Mouse (Mus musculus) erythroblast, embryonic 14.5 days (primary cell): ENCODE measurements around the gene Asap3. TPM values are rescaled to one million over a fixed set of nuclear protein-coding genes. Genes with fewer than 3 reads are reported as not detected.

Source experiments
- H3K27me3 ChIP-seq: 2 replicates; pipeline ENCODE4 v1.6.1; 2012; ENCODE audit warnings: inconsistent platforms; ENCODE audit not compliant: control insufficient read depth
- H3K36me3 ChIP-seq: 2 replicates; pipeline ENCODE4 v1.6.1; 2012; ENCODE audit warnings: mild to moderate bottlenecking, inconsistent platforms; ENCODE audit not compliant: control insufficient read depth
- H3K4me1 ChIP-seq: 2 replicates; pipeline ENCODE4 v1.6.1; 2012; ENCODE audit warnings: inconsistent platforms; ENCODE audit not compliant: control insufficient read depth
- H3K4me3 ChIP-seq: replicated peaks from 2 replicates; pipeline ENCODE3; 2012; ENCODE audit warnings: moderate library complexity, mild to moderate bottlenecking, inconsistent platforms
- H3K9me3 ChIP-seq: 2 replicates; pipeline ENCODE4 v1.6.1; 2012; ENCODE audit warnings: low read length, inconsistent platforms, mixed read lengths; ENCODE audit not compliant: control insufficient read depth
- GATA1 ChIP-seq: IDR thresholded peaks from 2 replicates; pipeline ENCODE4 v1.6.1; 2012; ENCODE audit warnings: low read length, inconsistent platforms, mixed read lengths
- TAL1 ChIP-seq: IDR thresholded peaks from 3 replicates; pipeline ENCODE4 v1.6.1; 2012; ENCODE audit warnings: low read length, inconsistent platforms, mixed read lengths
- polyA plus RNA-seq: library from polyadenylated mRNA; stranded (reverse); fragments of >175 nt; gene quantifications from 2 replicates; pipeline ENCODE4 v1.2.3, GENCODE M21; 2012

The Asap3 gene
- polyA plus RNA-seq, 1 experiment, result 0.01 TPM

DNA sequence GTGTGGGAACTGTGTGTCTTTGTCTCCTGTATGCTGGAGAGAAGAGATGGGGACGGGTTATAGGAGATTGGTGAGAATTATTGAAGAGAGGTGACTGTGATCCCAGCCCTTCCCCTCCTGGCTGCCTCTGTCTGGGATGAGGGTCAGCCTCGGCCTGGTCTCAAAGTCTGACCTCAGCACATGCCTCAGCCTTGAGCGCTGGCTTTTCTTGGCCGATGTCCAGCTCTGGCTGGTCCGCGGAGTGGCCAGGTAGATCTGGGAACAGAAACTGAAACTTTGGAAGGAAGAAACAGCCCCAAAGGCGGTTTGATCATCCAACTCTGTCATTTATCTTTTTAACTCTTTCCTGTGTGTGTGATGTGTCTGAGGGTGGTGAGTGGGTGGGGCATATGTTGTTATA is 7.5 kb downstream of the Asap3 start:
- Histone ChIP-seq H3K36me3 (no peaks in the 10 kb centered on the region), H3K4me3 (no peak overlapping the region), H3K4me1 (no peaks in the 10 kb centered on the region), H3K27me3 (peaks cover 47% of the 10 kb centered on the region), H3K9me3 (no peaks in the 10 kb centered on the region)
- no peak for TF ChIP-seq TAL1
- no peak for TF ChIP-seq GATA1

DNA sequence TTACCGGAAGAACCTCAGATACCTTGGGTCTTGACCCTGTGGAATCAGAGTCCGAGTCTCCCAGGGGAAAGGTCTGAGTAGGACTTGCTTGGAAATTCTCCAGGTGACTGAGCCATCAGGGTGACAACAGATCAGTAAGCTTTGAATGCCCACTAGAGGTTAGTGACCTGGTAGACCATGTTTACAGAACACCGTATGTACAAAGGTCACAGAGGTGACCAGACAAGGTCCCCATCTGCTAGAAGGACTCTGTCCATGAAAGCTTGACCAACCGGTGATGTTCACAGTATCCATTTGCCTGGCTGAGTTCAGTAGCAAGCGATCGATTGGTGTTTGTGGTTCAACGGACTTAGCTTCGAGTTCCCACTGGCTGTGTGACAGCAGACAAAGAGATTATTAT is 8.7 kb downstream of the Asap3 start:
- TF ChIP-seq TAL1 (no peak), GATA1 (no peak)
- Histone ChIP-seq H3K4me3 (no peak overlapping the region), H3K36me3 (no peaks in the 10 kb centered on the region), H3K27me3 (peaks cover 47% of the 10 kb centered on the region), H3K9me3 (no peaks in the 10 kb centered on the region), H3K4me1 (no peaks in the 10 kb centered on the region)

DNA sequence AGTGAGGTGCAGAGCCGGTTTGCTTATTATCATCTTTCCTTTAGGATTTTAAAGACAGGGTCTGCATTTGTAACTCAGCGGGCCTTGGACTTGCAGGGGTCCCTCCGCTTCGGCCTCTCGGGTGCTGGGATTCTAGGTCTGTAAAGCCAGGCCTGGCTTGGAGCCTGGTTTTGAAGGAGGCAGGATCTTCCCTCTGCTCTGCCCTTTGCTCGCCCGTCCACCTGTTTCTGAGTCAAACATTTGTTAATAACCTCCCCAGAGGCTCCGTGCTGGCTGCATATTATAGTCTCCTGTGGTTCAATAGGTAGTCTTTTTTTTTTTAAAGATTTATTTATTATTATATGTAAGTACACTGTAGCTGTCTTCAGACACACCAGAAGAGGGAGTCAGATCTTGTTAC is 9.4 kb downstream of the Asap3 start:
- Histone ChIP-seq H3K9me3 (no peaks in the 10 kb centered on the region), H3K27me3 (peaks cover 47% of the 10 kb centered on the region)
- TF ChIP-seq GATA1 (no peak), TAL1 (no peak)

DNA sequence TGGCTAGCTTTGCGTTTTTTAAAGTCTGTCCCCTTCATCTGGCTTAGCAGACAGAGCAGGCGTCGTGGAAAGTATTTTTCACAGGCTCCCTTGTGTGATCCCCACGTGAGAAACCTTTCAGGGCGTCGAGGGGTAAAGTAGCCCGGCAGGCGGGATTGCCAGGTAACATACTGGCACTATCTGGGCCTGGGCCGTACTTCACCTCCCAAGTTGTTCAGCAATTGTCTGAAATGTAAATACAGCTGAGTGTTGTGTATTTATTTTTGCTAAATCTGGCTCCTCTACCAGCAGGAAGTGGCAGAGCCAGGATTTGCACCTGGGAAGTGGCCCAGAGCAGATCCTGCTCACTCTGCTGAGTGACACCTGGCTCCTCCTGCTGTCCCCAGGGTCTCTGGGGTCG is 10.9 kb downstream of the Asap3 start:
- Histone ChIP-seq H3K4me1 (no peaks in the 10 kb centered on the region), H3K36me3 (no peaks in the 10 kb centered on the region), H3K27me3 (peaks cover 53% of the 10 kb centered on the region), H3K9me3 (no peaks in the 10 kb centered on the region), H3K4me3 (no peak overlapping the region)
- no peak for TF ChIP-seq GATA1
- no peak for TF ChIP-seq TAL1

More for the DNA sequence above, 9.4 kb downstream of the Asap3 start:
- H3K36me3 ChIP-seq, result no peaks in the 10 kb centered on the region
- no peaks in the 10 kb centered on the region for H3K4me1 ChIP-seq
- no peak overlapping the region for H3K4me3 ChIP-seq

DNA sequence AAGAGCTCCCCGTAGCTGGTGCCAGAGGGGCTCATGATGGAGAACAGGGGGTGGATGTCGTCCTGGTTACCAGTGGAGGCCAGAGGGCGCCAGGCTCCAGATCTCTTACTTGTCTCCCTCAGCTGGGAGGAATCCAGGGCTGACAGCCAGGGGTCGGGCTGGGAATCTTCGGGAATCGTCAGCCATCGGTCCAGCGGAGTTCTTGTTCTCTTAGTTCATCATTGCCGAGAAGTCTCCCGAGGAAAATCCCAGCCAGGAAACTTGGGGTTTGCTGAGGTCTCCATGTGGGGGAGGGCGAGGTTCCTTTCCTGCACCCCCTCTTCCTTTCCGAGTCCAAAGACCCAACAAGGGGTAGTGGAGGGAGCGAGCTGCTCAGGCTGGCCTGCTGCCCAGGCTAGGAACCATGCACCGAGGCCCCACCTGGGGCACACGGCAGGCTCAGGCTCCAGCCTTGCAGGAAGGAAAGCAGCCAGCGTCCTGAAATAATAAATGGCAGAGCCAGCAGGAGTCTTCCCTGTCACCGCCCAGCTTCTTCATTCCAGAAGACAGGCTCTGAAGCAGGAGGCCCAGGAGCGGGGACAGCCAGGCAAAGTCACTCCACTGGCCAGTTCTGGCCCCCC is 12.5 kb downstream of the Asap3 start:
- Histone ChIP-seq H3K4me1 (no peaks in the 10 kb centered on the region), H3K4me3 (no peak overlapping the region), H3K36me3 (no peaks in the 10 kb centered on the region), H3K27me3 (peaks cover 53% of the 10 kb centered on the region), H3K9me3 (no peaks in the 10 kb centered on the region)
- TF ChIP-seq GATA1 (no peak), TAL1 (no peak)

DNA sequence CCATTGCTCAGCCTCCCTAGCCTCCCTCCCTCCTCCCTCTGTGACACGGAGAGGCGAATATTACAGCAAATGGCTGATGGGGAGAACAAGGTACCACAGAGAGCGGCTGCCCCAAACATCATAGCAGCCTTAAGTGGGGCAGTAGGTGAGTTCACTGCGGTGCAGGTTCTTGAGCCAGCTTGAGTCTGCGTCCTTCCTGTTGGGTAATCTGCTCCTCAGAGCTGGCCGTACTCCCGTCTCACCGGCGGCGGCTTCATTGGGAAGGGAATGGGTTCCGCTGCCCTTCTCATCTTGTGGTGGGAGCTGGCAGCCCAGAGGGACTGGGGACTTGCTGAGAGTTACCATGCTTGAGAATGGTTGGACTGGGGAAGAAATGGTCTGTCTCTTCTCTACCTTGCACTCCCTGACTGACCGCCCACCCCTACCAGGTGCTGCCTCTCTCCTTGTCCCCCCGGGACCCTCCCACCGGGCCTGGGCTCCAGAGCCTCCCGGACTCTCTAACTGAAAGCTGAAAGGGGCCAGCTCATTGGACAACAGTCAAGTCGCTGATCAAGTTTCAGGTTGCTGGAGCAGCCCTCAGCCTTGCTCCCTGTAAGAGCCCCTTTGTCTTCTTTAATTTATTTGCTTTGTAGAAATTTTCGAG is 14.1 kb downstream of the Asap3 start:
- Histone ChIP-seq H3K9me3 (no peaks in the 10 kb centered on the region), H3K36me3 (no peaks in the 10 kb centered on the region), H3K4me1 (no peaks in the 10 kb centered on the region), H3K27me3 (peaks cover 51% of the 10 kb centered on the region), H3K4me3 (no peak overlapping the region)
- no peak for TF ChIP-seq GATA1
- no peak for TF ChIP-seq TAL1

DNA sequence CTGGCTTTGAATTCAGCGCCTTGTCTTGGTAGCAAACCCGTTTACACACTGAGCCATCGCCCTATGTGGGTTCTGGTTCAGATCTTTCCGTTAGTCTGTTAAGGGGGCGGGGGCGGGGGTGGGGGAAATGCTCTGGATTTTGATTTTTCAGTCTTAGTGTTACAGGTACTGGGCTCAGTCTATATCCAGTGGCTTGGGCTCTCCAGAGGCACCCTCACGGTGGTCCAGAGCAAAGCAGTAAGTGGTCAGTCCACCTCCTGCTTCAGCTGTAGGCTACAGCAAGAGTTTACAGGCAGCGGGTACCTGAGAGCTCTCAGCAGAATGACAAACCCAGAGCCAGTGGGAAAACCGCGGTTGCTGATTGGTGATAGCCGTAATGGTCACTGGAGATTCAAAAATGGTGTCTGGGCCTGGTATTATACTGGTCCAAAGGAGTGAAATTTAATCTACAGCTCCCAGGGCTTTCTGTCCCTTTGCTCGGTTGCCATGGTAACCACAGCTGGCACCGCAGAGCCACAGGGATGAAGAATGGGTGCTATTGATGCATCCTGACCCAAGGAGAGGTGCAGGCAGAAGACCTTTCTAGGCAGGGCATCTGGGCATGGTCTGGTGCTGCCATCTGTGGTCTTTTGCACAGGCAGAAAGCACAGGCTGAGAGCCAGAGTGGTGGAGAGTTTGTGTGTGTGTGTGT is 17.5 kb downstream of the Asap3 start:
- Histone ChIP-seq H3K36me3 (no peaks in the 10 kb centered on the region; the same call in 1 of the 2 replicates), H3K4me1 (no peaks in the 10 kb centered on the region), H3K9me3 (no peaks in the 10 kb centered on the region), H3K4me3 (no peak overlapping the region), H3K27me3 (peaks cover 30% of the 10 kb centered on the region)
- TF ChIP-seq TAL1, result no peak
- TF ChIP-seq GATA1, result no peak

DNA sequence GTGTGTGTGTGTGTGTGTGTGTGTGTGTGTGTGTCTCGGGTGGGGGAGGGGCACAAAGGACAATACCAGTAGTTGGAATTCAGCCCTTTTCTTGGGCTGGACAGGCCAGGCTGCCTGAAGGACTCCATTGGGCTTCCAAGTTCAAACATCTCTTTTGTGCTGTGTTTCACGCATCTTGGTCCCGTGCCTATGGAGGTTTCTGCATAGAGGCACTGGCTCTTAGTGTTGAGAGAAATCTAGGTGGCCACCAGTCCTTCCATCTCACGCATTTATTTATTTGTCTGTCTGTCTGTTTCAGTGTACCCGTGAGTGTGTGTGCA is 18.0 kb downstream of the Asap3 start:
- TF ChIP-seq TAL1, result no peak
- no peak for TF ChIP-seq GATA1
- Histone ChIP-seq H3K4me3 (no peak overlapping the region), H3K4me1 (no peaks in the 10 kb centered on the region), H3K27me3 (peaks cover 25% of the 10 kb centered on the region), H3K36me3 (no peaks in the 10 kb centered on the region; the same call in 1 of the 2 replicates), H3K9me3 (no peaks in the 10 kb centered on the region)

DNA sequence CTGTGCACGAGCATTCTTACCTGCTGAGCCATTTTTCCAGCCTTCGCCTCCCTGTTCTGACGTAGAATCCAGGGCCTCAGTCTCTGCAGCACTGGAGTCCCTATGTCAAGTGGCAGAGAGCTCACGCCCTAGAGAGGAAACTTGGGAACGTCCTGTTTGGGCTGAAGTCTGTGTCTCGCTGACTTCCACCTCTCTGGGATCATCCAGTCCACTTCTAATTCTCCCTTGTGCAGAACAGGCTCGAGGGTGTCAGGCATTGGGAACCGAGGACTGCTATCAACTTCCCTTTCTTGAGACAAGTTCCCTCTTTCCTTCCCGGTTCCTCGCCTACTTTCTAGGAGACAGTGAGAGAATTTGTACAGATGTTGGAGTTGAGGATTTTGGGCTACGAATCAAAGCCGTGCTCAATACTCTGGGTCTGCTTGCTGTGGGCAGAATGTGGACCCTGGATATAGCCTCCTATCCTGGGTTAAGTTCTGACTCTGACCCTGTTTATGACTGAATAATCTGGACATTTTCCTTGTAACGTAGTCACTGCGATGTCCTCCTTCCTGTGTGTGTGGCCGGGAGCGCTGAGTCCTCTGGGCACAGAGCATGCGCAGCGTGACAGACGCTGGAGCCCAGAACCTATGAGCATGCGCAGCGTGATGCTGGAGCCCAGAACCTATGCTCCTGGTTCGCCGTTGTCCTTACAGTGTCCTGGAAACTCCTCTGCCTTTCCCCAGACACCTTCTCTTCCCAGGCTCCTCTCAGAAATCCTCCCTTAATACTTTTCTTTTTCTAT is 18.7 kb downstream of the Asap3 start:
- H3K4me3 ChIP-seq, result no peak overlapping the region
- peaks cover 19% of the 10 kb centered on the region for H3K27me3 ChIP-seq
- H3K4me1 ChIP-seq, result no peaks in the 10 kb centered on the region
- no peak for TF ChIP-seq TAL1
- H3K9me3 ChIP-seq, result no peaks in the 10 kb centered on the region
- no peaks in the 10 kb centered on the region; the same call in 1 of the 2 replicates for H3K36me3 ChIP-seq
